Mouse (Mus musculus): ENCODE measurements around the gene Prr22. TPM values are rescaled to one million over a fixed set of nuclear protein-coding genes. Genes with fewer than 3 reads are reported as not detected.

Gene Prr22
- polyA plus RNA-seq, 1 experiment from 2014 or later = 1.1 TPM

DNA sequence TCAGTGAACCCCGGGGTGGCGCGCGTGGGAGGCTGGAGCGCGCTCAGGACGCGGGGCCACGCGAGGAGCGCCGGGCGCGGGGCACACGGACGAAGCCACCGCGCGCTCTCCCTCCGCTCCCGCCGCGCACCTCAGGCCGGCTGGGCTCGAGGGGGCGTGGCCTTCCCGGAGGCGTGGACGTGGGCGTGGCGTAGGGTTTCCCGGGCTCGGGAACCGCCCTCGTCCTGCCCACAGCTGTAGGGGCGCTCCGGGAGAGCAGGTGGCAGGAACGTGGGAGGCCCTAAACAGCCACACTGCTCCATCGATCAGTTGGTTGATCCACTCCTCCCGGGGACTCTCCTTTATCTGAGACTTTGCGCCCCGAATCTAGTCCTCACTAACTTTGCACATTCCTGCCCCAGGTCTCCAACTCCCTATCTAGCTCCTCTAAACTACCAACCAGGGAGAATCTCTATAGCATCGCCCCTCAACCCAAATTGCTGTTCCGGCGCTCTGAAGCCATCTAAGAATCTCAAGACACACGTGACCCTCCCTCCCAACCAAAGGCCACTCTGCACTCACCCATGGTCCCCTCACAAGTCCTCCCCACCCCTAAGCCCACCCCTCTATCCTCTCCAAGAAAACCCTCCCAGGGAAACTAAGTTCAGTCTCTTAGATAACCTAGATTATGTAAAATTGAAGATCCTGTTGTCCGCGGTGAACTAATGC lies 12.5 kb upstream of the Prr22 start, which contains the start of gene Nrtn:
Nrtn (minus strand) TSS at position 115 of the 708 bp plus-strand sequence.
- peak within 1 kb of the TSS; percentile 40 for H3K4me3 ChIP-seq (ENCODE audit: low read depth, low read length)
- peak within 1 kb of the TSS; percentile 53 for H3K9ac ChIP-seq (ENCODE audit: low read length)
- peak; percentile 53; the same call in 1 of the 2 replicates for ATAC-seq (ENCODE audit: insufficient read depth, low FRiP score, low TSS enrichment)
- H3K36me3 ChIP-seq (ENCODE audit: control insufficient read depth, insufficient read depth, low read length) = no peaks in the 10 kb centered on the region
- peak; percentile 86 for DNase-seq (ENCODE audit: low spot score)
- H3K9me3 ChIP-seq (ENCODE audit: control insufficient read depth, low read length) = no peaks in the 10 kb centered on the region
- WGBS = under 1% methylated on average over 36 of the region's 48 CpGs
- H3K27me3 ChIP-seq (ENCODE audit: control insufficient read depth, insufficient read depth, low read length) = peaks cover 52% of the 10 kb centered on the region
- H3K27ac ChIP-seq (ENCODE audit: low read depth, low read length) = no peak within 1 kb of the TSS
- H3K4me2 ChIP-seq (ENCODE audit: low read depth) = peak within 1 kb of the TSS; percentile 79
- H3K4me1 ChIP-seq (ENCODE audit: control insufficient read depth, insufficient read depth, low read length) = peaks cover 14% of the 10 kb centered on the region

DNA sequence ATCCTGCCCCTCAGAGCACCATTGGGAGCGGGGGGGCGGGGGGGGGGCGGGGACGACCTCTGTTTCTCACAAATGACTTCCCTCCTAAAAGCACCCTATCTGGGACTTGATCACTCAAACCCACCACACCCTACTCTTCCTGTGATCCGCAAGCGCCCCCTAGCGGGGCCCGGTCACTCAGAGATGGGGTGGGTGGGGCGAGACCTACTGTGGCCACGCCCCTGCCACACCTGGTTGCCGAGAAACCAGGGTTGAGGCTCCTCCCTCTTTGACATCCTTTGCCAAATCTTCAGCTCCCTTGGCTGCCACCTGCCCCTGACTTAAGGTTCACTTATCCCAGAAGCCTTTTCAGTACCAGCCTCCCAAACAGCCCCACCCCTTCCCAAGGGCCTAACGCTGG lies 11.9 kb upstream of the Prr22 start:
- Histone ChIP-seq H3K4me3 (ENCODE audit: low read depth, low read length) (no peak overlapping the region), H3K4me2 (ENCODE audit: low read depth) (no peak overlapping the region), H3K9me3 (ENCODE audit: control insufficient read depth, low read length) (no peaks in the 10 kb centered on the region), H3K36me3 (ENCODE audit: control insufficient read depth, insufficient read depth, low read length) (no peaks in the 10 kb centered on the region), H3K9ac (ENCODE audit: low read length) (no peak overlapping the region), H3K4me1 (ENCODE audit: control insufficient read depth, insufficient read depth, low read length) (peaks cover 14% of the 10 kb centered on the region), H3K27ac (ENCODE audit: low read depth, low read length) (no peak overlapping the region), H3K27me3 (ENCODE audit: control insufficient read depth, insufficient read depth, low read length) (peaks cover 47% of the 10 kb centered on the region)
- ATAC-seq (ENCODE audit: insufficient read depth, low FRiP score, low TSS enrichment) (no peak), DNase-seq (ENCODE audit: low spot score) (peak; percentile 65)
- 7% methylated on average over 12 of the region's 12 CpGs for WGBS

DNA sequence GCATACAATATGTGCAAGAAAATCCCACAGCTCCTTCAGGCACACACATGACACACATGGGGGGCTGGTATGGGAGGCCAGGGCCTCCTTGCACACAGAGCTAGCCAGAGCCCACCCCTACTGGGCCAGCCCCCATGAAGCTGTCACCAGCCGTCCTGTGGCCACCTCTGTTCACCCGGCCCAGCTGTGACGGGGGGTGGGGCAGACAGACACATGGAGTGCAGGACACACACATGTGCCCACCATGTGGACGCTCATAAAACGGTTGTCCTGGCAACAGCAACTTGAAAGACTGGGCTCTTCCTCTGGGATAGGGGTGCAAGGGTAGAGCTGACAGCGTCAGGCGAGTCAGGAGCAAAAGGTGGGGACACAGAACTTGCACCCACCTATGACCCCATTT lies 10.8 kb upstream of the Prr22 start:
- Histone ChIP-seq H3K4me1 (ENCODE audit: control insufficient read depth, insufficient read depth, low read length) (peaks cover 14% of the 10 kb centered on the region), H3K9me3 (ENCODE audit: control insufficient read depth, low read length) (no peaks in the 10 kb centered on the region), H3K4me2 (ENCODE audit: low read depth) (no peak overlapping the region), H3K27me3 (ENCODE audit: control insufficient read depth, insufficient read depth, low read length) (peaks cover 35% of the 10 kb centered on the region), H3K4me3 (ENCODE audit: low read depth, low read length) (no peak overlapping the region), H3K36me3 (ENCODE audit: control insufficient read depth, insufficient read depth, low read length) (no peaks in the 10 kb centered on the region), H3K27ac (ENCODE audit: low read depth, low read length) (no peak overlapping the region), H3K9ac (ENCODE audit: low read length) (no peak overlapping the region)
- 31% methylated on average over 7 of the region's 7 CpGs for WGBS
- ATAC-seq (ENCODE audit: insufficient read depth, low FRiP score, low TSS enrichment) (no peak), DNase-seq (ENCODE audit: low spot score) (no peak)

DNA sequence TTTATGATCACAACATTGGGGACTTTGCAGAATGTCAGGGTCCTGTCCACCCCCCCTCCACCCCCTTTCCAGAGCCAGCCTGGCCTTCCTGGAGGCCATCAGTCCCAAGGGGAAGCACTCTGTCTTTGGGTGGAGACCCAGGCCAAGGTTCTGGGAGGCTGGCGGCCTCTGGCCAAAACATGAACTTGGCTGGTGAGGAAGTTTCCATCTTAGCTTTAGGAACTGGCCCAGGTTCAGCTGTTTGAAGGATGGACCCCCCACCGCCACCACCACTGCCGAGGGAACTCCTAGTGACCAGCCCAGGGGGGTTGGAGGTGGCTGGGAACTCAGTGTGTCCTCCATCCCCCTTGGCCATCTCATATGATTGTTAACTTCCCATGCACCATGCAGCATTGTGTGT lies 9.0 kb upstream of the Prr22 start:
- H3K36me3 ChIP-seq (ENCODE audit: control insufficient read depth, insufficient read depth, low read length) = no peaks in the 10 kb centered on the region
- peaks cover 17% of the 10 kb centered on the region for H3K27me3 ChIP-seq (ENCODE audit: control insufficient read depth, insufficient read depth, low read length)
- H3K4me3 ChIP-seq (ENCODE audit: low read depth, low read length) = no peak overlapping the region
- no peak for ATAC-seq (ENCODE audit: insufficient read depth, low FRiP score, low TSS enrichment)
- H3K27ac ChIP-seq (ENCODE audit: low read depth, low read length) = no peak overlapping the region
- WGBS = 55% methylated on average over 3 of the region's 3 CpGs
- H3K9me3 ChIP-seq (ENCODE audit: control insufficient read depth, low read length) = no peaks in the 10 kb centered on the region
- no peak for DNase-seq (ENCODE audit: low spot score)
- H3K9ac ChIP-seq (ENCODE audit: low read length) = no peak overlapping the region; the same call in 1 of the 2 replicates
- peaks cover 17% of the 10 kb centered on the region for H3K4me1 ChIP-seq (ENCODE audit: control insufficient read depth, insufficient read depth, low read length)
- no peak overlapping the region for H3K4me2 ChIP-seq (ENCODE audit: low read depth)

DNA sequence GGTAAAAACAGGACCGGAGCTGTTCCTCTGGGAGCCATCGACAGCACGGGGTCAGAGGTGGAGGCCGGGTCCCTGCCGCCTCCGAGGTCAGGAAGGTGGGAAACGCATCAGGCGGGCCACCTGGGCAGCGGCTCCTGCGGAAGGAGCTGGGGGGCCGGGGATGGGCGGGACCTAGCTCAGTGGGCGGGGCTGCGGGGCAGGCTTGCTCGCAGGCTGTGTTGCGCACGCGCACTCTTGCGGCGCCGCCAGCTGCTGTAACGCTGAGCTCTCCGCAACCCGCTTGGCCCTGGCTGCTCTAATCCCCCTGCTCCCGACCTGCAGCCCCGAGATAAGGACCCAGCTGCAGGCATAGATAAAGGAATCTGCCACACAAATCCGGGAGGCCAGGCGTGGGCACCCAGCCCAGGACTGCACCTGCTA lies 8.0 kb upstream of the Prr22 start:
- Histone ChIP-seq H3K27me3 (ENCODE audit: control insufficient read depth, insufficient read depth, low read length) (peaks cover 8% of the 10 kb centered on the region), H3K27ac (ENCODE audit: low read depth, low read length) (peak overlapping the region; percentile 80), H3K4me1 (ENCODE audit: control insufficient read depth, insufficient read depth, low read length) (peaks cover 15% of the 10 kb centered on the region), H3K36me3 (ENCODE audit: control insufficient read depth, insufficient read depth, low read length) (peaks cover 4% of the 10 kb centered on the region), H3K9ac (ENCODE audit: low read length) (peak overlapping the region; percentile 56), H3K4me2 (ENCODE audit: low read depth) (peak overlapping the region; percentile 74), H3K4me3 (ENCODE audit: low read depth, low read length) (peak overlapping the region; percentile 40), H3K9me3 (ENCODE audit: control insufficient read depth, low read length) (no peaks in the 10 kb centered on the region)
- ATAC-seq (ENCODE audit: insufficient read depth, low FRiP score, low TSS enrichment) = peak; percentile 18
- peak; percentile 92 for DNase-seq (ENCODE audit: low spot score)
- WGBS = under 1% methylated on average over 28 of the region's 28 CpGs

DNA sequence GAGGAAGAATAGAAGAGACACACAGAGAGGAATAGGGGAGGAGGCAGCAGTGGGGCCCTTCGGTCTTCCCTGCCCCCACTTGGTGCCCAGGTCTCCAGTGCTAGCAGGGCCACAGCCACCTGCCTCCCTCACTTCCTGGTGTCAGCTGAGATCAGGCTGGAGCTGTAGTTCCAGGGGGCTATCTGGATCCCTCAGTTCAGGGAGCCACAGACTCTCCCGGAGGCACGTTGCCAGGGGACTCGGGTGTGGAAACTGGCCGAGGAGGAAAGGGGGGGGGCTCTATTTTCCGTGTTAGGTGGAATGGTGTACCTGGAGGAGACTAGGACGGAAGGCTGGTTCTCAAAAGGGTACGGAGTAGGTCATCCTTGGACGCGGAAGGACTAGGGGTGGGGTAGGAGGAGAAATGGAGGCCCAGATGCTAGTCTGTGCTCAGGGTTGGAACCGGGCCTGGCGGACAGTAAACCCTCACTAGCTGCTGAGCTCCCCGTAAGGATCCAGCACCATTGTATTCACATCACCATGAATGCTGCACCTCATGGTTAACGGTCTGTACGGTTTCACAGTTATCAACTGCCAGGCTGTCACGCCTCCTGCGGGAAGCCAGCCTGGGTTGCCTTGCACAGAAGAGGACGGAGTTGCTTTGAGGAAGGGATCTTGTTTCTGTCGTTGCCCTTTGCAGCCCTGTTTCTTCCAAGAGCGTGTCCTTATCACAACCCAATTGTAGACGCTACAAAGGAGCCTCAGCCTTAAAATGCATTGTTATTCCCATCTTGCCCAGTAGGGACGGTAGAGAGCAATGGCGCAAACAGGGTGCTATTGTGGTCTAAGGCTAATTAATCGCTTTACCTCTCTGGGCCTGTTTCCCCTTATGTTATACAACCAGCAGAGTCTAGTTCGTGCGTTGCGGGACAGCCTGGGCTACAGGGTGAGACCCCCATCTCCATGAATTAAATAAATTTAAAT lies 7.0 kb upstream of the Prr22 start:
- WGBS = 54% methylated on average over 27 of the region's 27 CpGs
- H3K4me3 ChIP-seq (ENCODE audit: low read depth, low read length) = no peak overlapping the region
- peaks cover 10% of the 10 kb centered on the region for H3K36me3 ChIP-seq (ENCODE audit: control insufficient read depth, insufficient read depth, low read length)
- peak overlapping the region; percentile 74; the same call in 1 of the 2 replicates for H3K4me2 ChIP-seq (ENCODE audit: low read depth)
- ATAC-seq (ENCODE audit: insufficient read depth, low FRiP score, low TSS enrichment) = no peak
- H3K27ac ChIP-seq (ENCODE audit: low read depth, low read length) = no peak overlapping the region
- DNase-seq (ENCODE audit: low spot score) = peak; percentile 59
- no peak overlapping the region for H3K9ac ChIP-seq (ENCODE audit: low read length)
- H3K27me3 ChIP-seq (ENCODE audit: control insufficient read depth, insufficient read depth, low read length) = no peaks in the 10 kb centered on the region
- no peaks in the 10 kb centered on the region for H3K9me3 ChIP-seq (ENCODE audit: control insufficient read depth, low read length)
- 0 out of 2 replicates have a peak, but pooled peaks cover 6% of the 10 kb centered on the region for H3K4me1 ChIP-seq (ENCODE audit: control insufficient read depth, insufficient read depth, low read length)

DNA sequence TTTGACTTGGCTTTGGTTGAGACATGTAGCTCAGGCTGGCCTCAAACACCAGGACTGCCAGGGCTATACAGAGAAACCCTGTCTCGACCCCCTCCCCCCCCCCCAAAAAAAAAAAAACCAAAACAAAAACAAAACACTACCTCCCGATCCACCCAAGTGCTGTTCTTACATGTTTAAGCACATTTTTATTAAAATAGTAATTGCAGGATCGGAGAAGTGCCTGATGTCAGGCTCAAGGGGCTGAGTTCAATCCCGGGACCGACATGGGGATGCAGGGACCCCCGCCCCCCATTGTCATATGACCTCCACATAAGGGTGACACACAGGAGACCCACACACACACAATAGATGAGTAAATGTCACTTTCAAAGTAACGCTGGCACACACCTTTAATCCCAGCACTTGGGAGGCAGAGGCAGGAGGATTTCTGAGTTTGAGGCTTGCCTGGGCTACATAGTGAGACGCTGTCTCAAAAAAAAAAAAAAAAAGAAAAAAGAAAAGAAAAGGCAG lies 6.3 kb upstream of the Prr22 start:
- no peaks in the 10 kb centered on the region for H3K27me3 ChIP-seq (ENCODE audit: control insufficient read depth, insufficient read depth, low read length)
- H3K9ac ChIP-seq (ENCODE audit: low read length) = no peak overlapping the region
- H3K36me3 ChIP-seq (ENCODE audit: control insufficient read depth, insufficient read depth, low read length) = peaks cover 14% of the 10 kb centered on the region
- ATAC-seq (ENCODE audit: insufficient read depth, low FRiP score, low TSS enrichment) = no peak
- 79% methylated on average over 8 of the region's 8 CpGs for WGBS
- H3K27ac ChIP-seq (ENCODE audit: low read depth, low read length) = no peak overlapping the region
- H3K9me3 ChIP-seq (ENCODE audit: control insufficient read depth, low read length) = no peaks in the 10 kb centered on the region
- H3K4me3 ChIP-seq (ENCODE audit: low read depth, low read length) = no peak overlapping the region
- 0 out of 2 replicates have a peak, but pooled peaks cover 6% of the 10 kb centered on the region for H3K4me1 ChIP-seq (ENCODE audit: control insufficient read depth, insufficient read depth, low read length)
- H3K4me2 ChIP-seq (ENCODE audit: low read depth) = no peak overlapping the region
- DNase-seq (ENCODE audit: low spot score) = no peak

DNA sequence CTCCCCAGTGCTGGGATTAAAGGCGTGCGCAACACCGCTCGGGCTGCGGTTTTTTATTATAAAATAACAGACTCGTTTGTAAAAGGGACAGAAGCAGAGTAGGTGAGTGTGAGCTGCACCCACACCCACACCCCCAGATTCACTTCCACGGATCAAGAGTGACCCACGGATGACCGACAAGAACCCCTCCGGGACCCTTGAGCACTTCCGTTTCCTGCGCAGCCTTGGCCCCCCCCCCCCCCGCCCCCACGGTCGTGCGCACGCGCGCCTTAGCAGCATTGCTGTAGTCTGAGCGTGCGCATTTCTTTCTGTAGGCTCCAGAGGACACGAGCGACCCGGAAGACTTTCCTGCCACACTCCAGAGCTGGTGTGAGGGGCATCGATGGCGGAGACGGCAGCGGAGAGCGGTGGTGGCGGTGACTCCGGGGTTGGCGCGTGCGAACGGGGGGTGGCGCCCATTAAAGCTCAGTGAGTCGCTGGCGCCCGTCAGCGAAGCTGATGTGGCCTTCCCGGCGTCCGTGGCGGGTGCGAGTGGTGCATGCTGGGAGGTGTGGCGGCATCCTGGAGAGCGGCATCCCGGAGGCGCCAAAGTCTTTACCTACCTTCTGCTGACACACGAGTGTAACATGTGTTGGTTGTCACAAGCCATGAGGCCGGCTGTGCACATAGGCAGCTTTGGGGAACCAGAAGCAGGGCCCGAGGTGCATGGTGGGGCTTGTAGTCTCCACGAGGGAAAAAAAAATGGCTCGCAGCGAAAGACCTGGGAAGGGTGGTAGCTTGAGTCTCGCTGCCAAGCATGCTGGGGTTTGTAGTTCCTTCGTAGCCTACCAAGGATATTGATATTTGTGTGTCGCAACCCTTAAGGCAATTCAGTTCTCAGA lies 5.3 kb upstream of the Prr22 start, which contains the start of gene Dus3l:
Dus3l (plus strand) TSS at position 284 of the 881 bp plus-strand sequence.
- DNase-seq (ENCODE audit: low spot score) (peak; percentile 87), ATAC-seq (ENCODE audit: insufficient read depth, low FRiP score, low TSS enrichment) (peak; percentile 76)
- H3K27me3 ChIP-seq (ENCODE audit: control insufficient read depth, insufficient read depth, low read length) = no peaks in the 10 kb centered on the region
- peaks cover 14% of the 10 kb centered on the region for H3K36me3 ChIP-seq (ENCODE audit: control insufficient read depth, insufficient read depth, low read length)
- H3K9ac ChIP-seq (ENCODE audit: low read length) = peak within 1 kb of the TSS; percentile 66
- H3K4me1 ChIP-seq (ENCODE audit: control insufficient read depth, insufficient read depth, low read length) = 0 out of 2 replicates have a peak, but pooled peaks cover 6% of the 10 kb centered on the region
- peak within 1 kb of the TSS; percentile 42 for H3K4me2 ChIP-seq (ENCODE audit: low read depth)
- 2% methylated on average over 56 of the region's 58 CpGs for WGBS
- peak within 1 kb of the TSS; percentile 84 for H3K27ac ChIP-seq (ENCODE audit: low read depth, low read length)
- peak within 1 kb of the TSS; percentile 63 for H3K4me3 ChIP-seq (ENCODE audit: low read depth, low read length)
- H3K9me3 ChIP-seq (ENCODE audit: control insufficient read depth, low read length) = no peaks in the 10 kb centered on the region

Data from neural tube, embryonic 11.5 days (tissue).